Mouse (Mus musculus) stomach, postnatal 0 days (tissue): Measurements from ENCODE around the gene Dock4.

Experiments used
- CTCF ChIP-seq: IDR thresholded peaks from 2 replicates; pipeline ENCODE4 v1.5.1; 2016; ENCODE audit warnings: antibody characterized with exemption, low read depth, mild to moderate bottlenecking, moderate library complexity
- EP300 ChIP-seq: optimal IDR thresholded peaks from 2 replicates; pipeline ENCODE3; 2016; ENCODE audit warnings: antibody characterized with exemption

- TF ChIP-seq CTCF, result no peak
- TF ChIP-seq EP300, result no peak
Observed at GRCm38 (mm10) chr12:40843474-40844080, 397.8 kb downstream of the Dock4 start.
